Mouse (Mus musculus): ENCODE results near the gene Cdkl2. TPM values are rescaled to one million over a fixed set of nuclear protein-coding genes. Genes with fewer than 3 reads are reported as not detected.

Cdkl2 gene
- polyA plus RNA-seq, 2 experiments from 2014 or later = 2.6 to 3.4 TPM

- ATAC-seq = no peak
Observed at GRCm38 (mm10) chr5:91991191-91991937, 52.3 kb downstream of the Cdkl2 start.

DNA sequence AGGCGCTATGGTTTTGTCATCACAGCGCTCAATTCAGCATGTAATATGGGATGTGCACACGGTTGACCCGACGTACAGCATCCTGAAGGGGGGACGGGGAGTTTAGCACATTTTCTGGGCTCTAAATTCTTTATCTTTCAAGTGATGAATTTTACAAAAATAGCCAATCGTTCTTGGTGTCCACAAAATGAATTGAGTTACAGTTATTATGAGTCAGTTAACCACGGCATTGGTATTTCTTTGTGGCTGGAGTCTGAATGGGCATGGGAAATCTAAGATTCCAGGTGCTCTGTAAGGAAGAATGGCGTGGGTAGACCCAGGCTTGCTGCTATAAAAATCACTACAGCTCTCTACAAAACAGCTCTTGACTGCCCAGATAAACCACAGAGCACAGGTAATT, 54.4 kb downstream of the Cdkl2 start:
- ATAC-seq = no peak

- ATAC-seq = no peak
Observed at GRCm38 (mm10) chr5:91987799-91988198, 55.9 kb downstream of the Cdkl2 start.

- ATAC-seq = no peak
Observed at GRCm38 (mm10) chr5:91987236-91987635, 56.4 kb downstream of the Cdkl2 start, which contains the start of gene Odaph. Gene Odaph, plus strand, starts transcription at chr5:91987475.

GRCm38 (mm10) chr5:91985721-91986120, 58.0 kb downstream of the Cdkl2 start:
- ATAC-seq = peak; percentile 76

- ATAC-seq = no peak
Observed at GRCm38 (mm10) chr5:91983490-91983889, 60.2 kb downstream of the Cdkl2 start.

DNA sequence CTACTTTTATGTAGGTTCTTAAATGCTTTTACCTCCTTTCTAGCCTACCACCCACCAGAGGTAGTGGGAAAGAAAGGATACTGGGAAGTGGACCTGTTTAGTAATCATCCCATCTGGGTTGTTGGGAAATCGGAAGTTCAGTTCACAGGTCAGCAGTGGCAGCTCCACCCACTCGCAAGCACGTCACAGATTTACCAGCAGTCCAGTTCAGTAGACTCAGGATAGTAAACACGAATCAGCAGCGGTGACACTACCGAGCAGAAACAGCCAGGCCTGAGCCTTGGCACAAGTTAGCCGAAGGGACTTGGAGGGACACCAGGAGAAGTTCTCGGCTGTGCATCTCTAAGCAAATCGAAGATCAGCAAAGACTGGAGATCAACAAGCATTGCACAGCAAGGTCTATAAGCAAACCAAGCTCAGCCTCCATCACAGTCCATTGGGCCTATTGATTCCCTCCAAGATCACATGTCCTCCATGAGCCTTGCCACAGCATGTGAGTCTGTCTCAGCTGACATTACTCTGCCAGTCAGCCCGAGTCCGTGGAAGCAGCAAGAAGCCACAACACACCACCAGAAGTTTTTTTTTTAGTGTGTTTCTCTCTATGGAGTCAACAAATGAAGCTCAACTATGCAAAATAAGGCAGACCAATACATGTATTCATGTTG, 62.4 kb downstream of the Cdkl2 start:
- no peak for ATAC-seq

DNA sequence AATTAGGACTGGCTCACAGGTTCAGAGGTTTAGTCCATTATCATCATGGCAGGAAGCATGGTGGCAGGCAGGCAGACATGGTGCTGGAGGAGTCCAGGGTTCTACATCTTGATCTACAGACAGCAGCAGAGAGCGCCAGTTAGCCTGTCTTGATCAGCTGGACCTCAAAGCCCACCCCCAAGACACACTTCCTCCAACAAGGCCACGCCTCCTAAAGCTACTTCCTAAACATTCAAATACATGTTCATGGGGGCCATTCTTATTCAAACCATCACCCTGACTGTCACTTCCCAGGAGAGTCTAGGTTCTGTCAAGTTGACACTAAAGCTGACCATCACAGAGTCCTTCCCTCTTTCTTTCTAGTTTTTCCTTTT, 66.3 kb downstream of the Cdkl2 start:
- ATAC-seq = no peak

DNA sequence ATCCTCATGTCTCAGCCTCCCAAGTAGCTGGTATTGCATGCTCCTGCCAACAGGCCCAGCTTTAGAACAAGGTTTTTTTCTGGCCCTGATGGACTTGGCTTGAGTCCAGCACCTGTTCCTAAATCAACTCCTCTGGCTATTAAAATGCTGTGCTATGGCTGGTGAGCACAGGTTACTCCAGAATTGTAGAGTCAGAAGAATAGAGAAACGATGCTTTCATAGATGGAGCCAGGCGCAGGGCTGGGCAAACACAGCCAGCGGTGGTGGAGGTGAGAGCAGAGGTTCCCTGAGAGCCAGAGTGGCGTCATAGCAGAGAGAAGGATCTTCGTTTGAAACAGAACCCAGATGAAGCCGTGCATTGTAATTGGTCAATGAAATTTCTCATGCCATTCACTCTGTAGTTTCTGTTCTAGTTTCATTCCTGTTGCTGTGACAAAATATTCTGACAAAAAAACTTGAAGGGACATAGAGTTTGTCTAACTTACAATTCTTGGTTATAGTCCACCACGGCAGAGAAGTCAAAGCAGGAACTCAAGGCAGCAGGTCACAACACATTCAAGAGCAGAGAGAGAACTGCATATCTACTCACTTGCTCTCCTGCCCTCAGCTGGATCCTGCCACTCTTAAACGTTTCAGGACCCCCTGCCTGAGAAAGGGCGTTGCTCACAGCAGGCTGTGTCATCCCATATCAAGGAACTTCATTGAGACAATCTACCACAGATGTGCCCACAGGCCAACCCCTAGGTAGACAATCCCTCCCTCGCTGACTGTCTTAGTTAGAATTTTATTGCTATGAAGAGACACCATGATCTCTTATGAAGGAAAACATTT, 66.9 kb downstream of the Cdkl2 start:
- no peak for ATAC-seq

DNA sequence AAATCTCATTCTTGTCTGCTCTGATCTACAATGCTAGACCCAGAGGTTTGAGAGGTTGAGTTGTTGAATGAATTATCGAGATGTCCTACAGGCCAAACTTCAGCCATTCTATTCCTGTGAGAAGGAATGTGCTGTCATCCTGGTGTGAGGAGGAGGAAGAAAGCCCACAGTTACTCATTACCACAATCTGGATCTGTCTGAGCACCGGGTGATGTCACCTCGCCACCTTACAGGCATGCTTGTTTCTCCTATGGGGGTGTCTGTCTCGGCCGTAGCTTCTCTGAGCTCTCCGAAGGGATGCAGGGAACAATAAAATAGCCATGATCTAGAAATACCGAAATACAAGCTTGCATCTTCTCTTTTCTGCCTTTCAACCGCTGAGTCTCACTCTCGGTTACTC, 67.9 kb downstream of the Cdkl2 start:
- no peak for ATAC-seq

DNA sequence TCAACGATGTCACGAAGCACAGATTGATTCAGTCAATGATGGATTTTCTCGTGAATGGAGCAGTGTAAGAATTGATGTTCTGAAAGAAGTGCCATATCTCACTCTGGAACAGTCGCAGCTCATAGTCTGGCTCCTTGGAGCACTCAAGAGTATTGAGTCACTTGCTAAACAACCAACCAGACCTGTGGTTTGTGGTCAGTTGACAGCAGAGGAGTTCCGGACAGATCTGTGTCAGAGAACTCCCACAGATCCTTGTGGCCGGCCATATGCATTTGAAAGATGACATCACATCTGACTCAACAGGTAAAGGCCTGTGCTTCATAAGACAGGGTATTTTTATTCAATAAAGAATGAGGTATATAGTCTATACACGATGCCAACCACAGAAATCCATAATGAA, 69.7 kb downstream of the Cdkl2 start:
- no peak for ATAC-seq

GRCm38 (mm10) chr5:91972046-91972445, 71.6 kb downstream of the Cdkl2 start:
- ATAC-seq = no peak

- ATAC-seq = peak; percentile 83
Observed at GRCm38 (mm10) chr5:91962639-91963440, 80.8 kb downstream of the Cdkl2 start, which contains the start of gene Rchy1. Gene Rchy1, minus strand, starts transcription at chr5:91963068.

- ATAC-seq = peak; percentile 24
Observed at GRCm38 (mm10) chr5:91962259-91962638, 81.4 kb downstream of the Cdkl2 start.

GRCm38 (mm10) chr5:91961370-91961769, 82.3 kb downstream of the Cdkl2 start:
- ATAC-seq = peak; percentile 51

- no peak for ATAC-seq
Observed at GRCm38 (mm10) chr5:91960606-91961254, 83.0 kb downstream of the Cdkl2 start.

DNA sequence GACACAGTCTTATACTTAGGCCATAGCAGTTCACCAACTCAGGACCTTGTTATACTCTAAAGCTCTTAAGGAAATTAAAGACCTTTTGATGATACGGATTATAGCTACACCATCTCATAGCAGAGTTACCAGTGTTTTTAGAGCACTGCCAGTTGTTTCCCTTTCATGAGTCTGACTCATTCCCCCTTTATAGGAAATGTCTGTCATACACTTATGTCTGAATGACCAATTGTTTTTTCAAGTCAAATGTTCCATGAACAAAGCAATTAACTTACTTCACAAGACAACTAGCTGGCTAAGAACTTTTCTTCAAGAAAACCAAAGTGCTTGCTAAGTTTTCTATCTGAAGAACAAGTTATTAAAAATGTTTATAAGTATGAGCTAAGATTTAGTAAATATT, 83.7 kb downstream of the Cdkl2 start:
- no peak for ATAC-seq

- no peak for ATAC-seq
Observed at GRCm38 (mm10) chr5:91959096-91959495, 84.6 kb downstream of the Cdkl2 start.

GRCm38 (mm10) chr5:91956991-91957760, 86.5 kb downstream of the Cdkl2 start:
- no peak for ATAC-seq

Measured in activated CD4-positive, CD25-positive, alpha-beta regulatory T cell, adult 4 months (primary cell).